Mouse (Mus musculus) ES-Bruce4 (cell line): ENCODE data around the gene Fam83f. TPM values are rescaled to one million over a fixed set of nuclear protein-coding genes. Genes with fewer than 3 reads are reported as not detected.

ENCODE experiments used
- H3K27ac ChIP-seq: 2 replicates; pipeline ENCODE4 v1.5.1; 2012; ENCODE audit warnings: low read length, inconsistent platforms; ENCODE audit not compliant: insufficient read depth
- H3K27me3 ChIP-seq: 2 replicates; pipeline ENCODE4 v1.6.1; 2012; ENCODE audit warnings: mild to moderate bottlenecking, low read length, inconsistent platforms; ENCODE audit not compliant: control insufficient read depth, poor library complexity, insufficient read depth, severe bottlenecking
- H3K36me3 ChIP-seq: 2 replicates; pipeline ENCODE4 v1.6.1; 2012; ENCODE audit warnings: inconsistent platforms, mild to moderate bottlenecking, low read length, moderate library complexity; ENCODE audit not compliant: control insufficient read depth, poor library complexity, insufficient read depth, severe bottlenecking
- H3K4me1 ChIP-seq: one replicate; pipeline ENCODE4 v1.8.1; 2011; ENCODE audit warnings: low read length; ENCODE audit not compliant: control insufficient read depth, insufficient read depth
- H3K4me3 ChIP-seq: 2 replicates; pipeline ENCODE4 v1.5.1; 2011; ENCODE audit warnings: low read depth, mild to moderate bottlenecking, low read length
- H3K9ac ChIP-seq: 2 replicates; pipeline ENCODE4 v1.6.1; 2012; ENCODE audit warnings: low read depth, mild to moderate bottlenecking, inconsistent platforms; ENCODE audit not compliant: poor library complexity, severe bottlenecking
- H3K9me3 ChIP-seq: replicated peaks from 2 replicates; pipeline ENCODE4 v1.6.1; 2012; ENCODE audit warnings: mild to moderate bottlenecking, low read length, inconsistent platforms; ENCODE audit not compliant: control insufficient read depth, poor library complexity, insufficient read depth, severe bottlenecking
- CTCF ChIP-seq: IDR thresholded peaks from one replicate; pipeline ENCODE4 v1.8.1; 2011; ENCODE audit warnings: low read depth, low read length
- EP300 ChIP-seq: IDR thresholded peaks from 2 replicates; pipeline ENCODE4 v1.6.1; 2011; ENCODE audit warnings: low read depth, low read length; ENCODE audit not compliant: insufficient read depth
- POLR2A ChIP-seq: IDR thresholded peaks from one replicate; pipeline ENCODE4 v1.8.1; 2011; ENCODE audit warnings: low read length; ENCODE audit not compliant: insufficient read depth
- polyA plus RNA-seq: library from polyadenylated mRNA; stranded (reverse); fragments of >200 nt; gene quantifications from 2 replicates; pipeline ENCODE4 v1.2.4, GENCODE M21; 2011; ENCODE audit warnings: low read depth; ENCODE audit not compliant: missing spikeins, insufficient read depth, insufficient read length

Gene Fam83f
- polyA plus RNA-seq, 1 experiment: 2.7 TPM

GRCm38 (mm10) chr15:80631311-80631710 is 40.3 kb upstream of the Fam83f start:
- Histone ChIP-seq H3K4me1 (peaks cover 2% of the 10 kb centered on the region), H3K36me3 (no peaks in the 10 kb centered on the region), H3K27ac (no peak overlapping the region), H3K9ac (no peak overlapping the region), H3K9me3 (no peaks in the 10 kb centered on the region), H3K4me3 (no peak overlapping the region), H3K27me3 (no peaks in the 10 kb centered on the region)
- TF ChIP-seq CTCF (no peak), POLR2A (no peak), EP300 (no peak)

DNA sequence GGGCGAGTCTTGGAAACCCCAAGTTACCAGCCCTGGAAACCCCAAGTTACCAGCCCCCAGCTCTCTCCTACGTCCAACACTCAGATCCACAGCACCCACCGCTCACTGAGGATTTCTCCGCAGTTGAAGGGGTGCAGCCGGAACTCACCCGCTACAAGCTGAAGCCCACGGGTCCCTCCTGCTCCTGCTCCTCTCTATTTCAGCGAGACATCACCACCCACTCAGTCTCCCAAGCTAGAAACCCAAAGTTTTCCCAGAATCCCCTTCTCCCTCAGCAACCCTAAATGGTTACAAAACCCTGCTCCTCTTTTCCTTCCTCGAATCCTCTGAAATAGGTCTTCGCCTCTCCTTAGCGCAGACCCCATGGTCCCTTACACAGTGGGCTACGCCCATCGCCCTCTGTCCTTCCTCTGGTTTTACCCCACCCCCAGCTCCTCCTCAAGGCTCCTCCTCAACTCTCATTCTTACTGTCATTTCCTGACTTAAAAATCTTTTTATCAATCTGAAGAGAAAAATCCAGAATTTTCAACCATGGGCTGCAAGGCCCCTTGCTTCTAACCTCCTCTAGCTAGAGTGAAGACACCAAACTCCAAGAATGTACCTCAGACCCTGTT is 39.3 kb upstream of the Fam83f start:
- H3K9me3 ChIP-seq: no peaks in the 10 kb centered on the region
- no peaks in the 10 kb centered on the region for H3K27me3 ChIP-seq
- H3K4me3 ChIP-seq: no peak overlapping the region
- no peak for TF ChIP-seq EP300
- no peak for TF ChIP-seq CTCF
- TF ChIP-seq POLR2A: no peak
- H3K27ac ChIP-seq: no peak overlapping the region
- H3K36me3 ChIP-seq: no peaks in the 10 kb centered on the region
- peaks cover 2% of the 10 kb centered on the region for H3K4me1 ChIP-seq
- H3K9ac ChIP-seq: no peak overlapping the region

DNA sequence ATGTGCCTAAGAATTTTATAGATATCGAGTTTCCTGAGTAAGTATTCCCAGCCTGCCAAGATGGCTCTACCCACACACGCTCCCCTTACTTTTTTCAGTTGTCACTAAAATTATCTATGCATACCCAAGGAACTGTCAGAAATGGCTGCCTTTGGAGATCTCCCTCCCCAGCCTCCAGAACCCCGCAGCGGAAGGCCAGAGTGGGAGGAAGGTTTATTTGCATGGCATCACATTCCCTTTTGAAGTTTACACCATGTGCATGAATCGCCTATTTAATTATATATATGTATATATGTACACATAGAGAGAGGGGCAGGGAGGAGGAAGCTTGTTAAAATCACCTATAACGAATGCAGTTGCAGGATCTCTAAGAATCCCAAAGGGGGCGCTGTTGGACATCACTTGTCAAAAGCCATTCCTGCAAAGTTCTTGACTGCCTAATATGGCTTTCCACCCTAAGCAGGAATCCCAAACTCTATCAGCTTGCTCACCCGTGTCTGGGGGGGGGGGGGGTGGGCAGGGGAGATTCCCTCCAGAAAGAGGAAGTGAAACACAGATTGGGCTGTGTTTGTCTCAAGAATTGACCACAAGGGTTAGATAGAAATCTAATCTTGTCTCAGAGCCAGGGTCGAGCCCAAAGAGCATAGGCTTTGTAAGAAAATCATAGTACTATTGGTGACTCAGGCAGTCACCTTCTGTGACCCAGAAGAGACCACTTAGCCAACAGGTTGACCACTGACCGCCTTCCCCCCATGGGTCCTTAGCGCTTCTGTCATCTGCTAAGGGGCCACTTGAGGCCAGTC is 37.1 kb upstream of the Fam83f start:
- Histone ChIP-seq H3K4me3 (peak overlapping the region; percentile 34), H3K9ac (peak overlapping the region; percentile 33; the same call in 1 of the 2 replicates)
- no peak for TF ChIP-seq EP300
- TF ChIP-seq POLR2A: no peak
- no peak for TF ChIP-seq CTCF

GRCm38 (mm10) chr15:80636757-80637372 is 34.8 kb upstream of the Fam83f start:
- Histone ChIP-seq H3K9me3 (no peaks in the 10 kb centered on the region; the same call in 1 of the 2 replicates), H3K27ac (no peak overlapping the region), H3K9ac (no peak overlapping the region), H3K4me3 (no peak overlapping the region), H3K36me3 (no peaks in the 10 kb centered on the region), H3K27me3 (no peaks in the 10 kb centered on the region), H3K4me1 (peaks cover 2% of the 10 kb centered on the region)
- TF ChIP-seq CTCF: no peak

More for the DNA sequence above, 37.1 kb upstream of the Fam83f start:
- no peaks in the 10 kb centered on the region for H3K27me3 ChIP-seq
- H3K9me3 ChIP-seq: no peaks in the 10 kb centered on the region; the same call in 1 of the 2 replicates
- no peak overlapping the region for H3K27ac ChIP-seq
- peaks cover 2% of the 10 kb centered on the region for H3K4me1 ChIP-seq
- H3K36me3 ChIP-seq: no peaks in the 10 kb centered on the region

- no peak overlapping the region for H3K4me3 ChIP-seq
- H3K27me3 ChIP-seq: no peaks in the 10 kb centered on the region
- TF ChIP-seq POLR2A (no peak), CTCF (no peak), EP300 (no peak)
- H3K4me1 ChIP-seq: peaks cover 2% of the 10 kb centered on the region
- H3K9ac ChIP-seq: no peak overlapping the region
- H3K9me3 ChIP-seq: no peaks in the 10 kb centered on the region; the same call in 1 of the 2 replicates
- no peaks in the 10 kb centered on the region for H3K36me3 ChIP-seq
- no peak overlapping the region for H3K27ac ChIP-seq
Measured at GRCm38 (mm10) chr15:80639071-80639702, 32.5 kb upstream of the Fam83f start.
